Mouse (Mus musculus): Measurements from ENCODE around the gene Efna1.
A peak's percentile ranks its signal among the peaks of the same experiment; 100 is the strongest.

Efna1 gene

GRCm38 (mm10) chr3:89251365-89251895, 29.5 kb downstream of the Efna1 start:
- Histone ChIP-seq H3K36me3 (ENCODE audit: insufficient read depth, low read length) (peaks cover 24% of the 10 kb centered on the region), H3K4me1 (replicated peaks; ENCODE audit: low read depth, low read length) (peaks cover 80% of the 10 kb centered on the region), H3K27me3 (ENCODE audit: insufficient read depth, low read length) (no peaks in the 10 kb centered on the region), H3K4me3 (replicated peaks; ENCODE audit: low read length) (peak overlapping the region; percentile 66), H3K9me3 (ENCODE audit: low read length) (no peaks in the 10 kb centered on the region)
- no peak for TF ChIP-seq POU5F1 (IDR thresholded peaks at IDR 0.05; ENCODE audit: borderline replicate concordance, low read length)
- TF ChIP-seq NANOG (IDR thresholded peaks at IDR 0.05; ENCODE audit: borderline replicate concordance, low read length) = no peak
- no peak for TF ChIP-seq CTCF (conservative IDR thresholded peaks at IDR 0.05; ENCODE audit: low read length)

- Histone ChIP-seq H3K9me3 (ENCODE audit: low read length) (no peaks in the 10 kb centered on the region), H3K4me1 (replicated peaks; ENCODE audit: low read depth, low read length) (peaks cover 81% of the 10 kb centered on the region), H3K36me3 (ENCODE audit: insufficient read depth, low read length) (peaks cover 24% of the 10 kb centered on the region), H3K4me3 (replicated peaks; ENCODE audit: low read length) (peak overlapping the region; percentile 66; the same call in 1 of the 2 replicates), H3K27me3 (ENCODE audit: insufficient read depth, low read length) (peaks cover 4% of the 10 kb centered on the region)
- TF ChIP-seq CTCF (conservative IDR thresholded peaks at IDR 0.05; ENCODE audit: low read length) (peak; percentile 32), POU5F1 (IDR thresholded peaks at IDR 0.05; ENCODE audit: borderline replicate concordance, low read length) (no peak)
These were observed 30.4 kb downstream of the Efna1 start for GRCm38 (mm10) chr3:89250435-89251040.

- peaks cover 24% of the 10 kb centered on the region for H3K36me3 ChIP-seq (ENCODE audit: insufficient read depth, low read length)
- TF ChIP-seq NANOG (IDR thresholded peaks at IDR 0.05; ENCODE audit: borderline replicate concordance, low read length) = no peak
- no peak for TF ChIP-seq CTCF (conservative IDR thresholded peaks at IDR 0.05; ENCODE audit: low read length)
- no peak for TF ChIP-seq POU5F1 (IDR thresholded peaks at IDR 0.05; ENCODE audit: borderline replicate concordance, low read length)
- H3K27me3 ChIP-seq (ENCODE audit: insufficient read depth, low read length) = peaks cover 26% of the 10 kb centered on the region
- no peaks in the 10 kb centered on the region for H3K9me3 ChIP-seq (ENCODE audit: low read length)
- peaks cover 83% of the 10 kb centered on the region for H3K4me1 ChIP-seq (replicated peaks; ENCODE audit: low read depth, low read length)
- peak overlapping the region; percentile 90 for H3K4me3 ChIP-seq (replicated peaks; ENCODE audit: low read length)
These were observed 33.5 kb downstream of the Efna1 start for GRCm38 (mm10) chr3:89247466-89247865.

GRCm38 (mm10) chr3:89246261-89247100, 34.5 kb downstream of the Efna1 start, which contains the start of gene Trim46:
Trim46 (minus strand) TSS chr3:89246309.
- Histone ChIP-seq H3K36me3 (ENCODE audit: insufficient read depth, low read length) (peaks cover 24% of the 10 kb centered on the region), H3K4me3 (replicated peaks; ENCODE audit: low read length) (peak within 1 kb of the TSS; percentile 90), H3K27me3 (ENCODE audit: insufficient read depth, low read length) (peaks cover 32% of the 10 kb centered on the region), H3K4me1 (replicated peaks; ENCODE audit: low read depth, low read length) (peaks cover 73% of the 10 kb centered on the region), H3K9me3 (ENCODE audit: low read length) (no peaks in the 10 kb centered on the region)
- TF ChIP-seq CTCF (conservative IDR thresholded peaks at IDR 0.05; ENCODE audit: low read length) = peak; percentile 86
- no peak for TF ChIP-seq POU5F1 (IDR thresholded peaks at IDR 0.05; ENCODE audit: borderline replicate concordance, low read length)
- no peak for TF ChIP-seq NANOG (IDR thresholded peaks at IDR 0.05; ENCODE audit: borderline replicate concordance, low read length)

GRCm38 (mm10) chr3:89245688-89246171, 35.2 kb downstream of the Efna1 start, which contains the start of gene Krtcap2:
Krtcap2 (plus strand) TSS chr3:89245966.
- no peaks in the 10 kb centered on the region for H3K9me3 ChIP-seq (ENCODE audit: low read length)
- TF ChIP-seq NANOG (IDR thresholded peaks at IDR 0.05; ENCODE audit: borderline replicate concordance, low read length) (no peak), CTCF (conservative IDR thresholded peaks at IDR 0.05; ENCODE audit: low read length) (no peak), POU5F1 (IDR thresholded peaks at IDR 0.05; ENCODE audit: borderline replicate concordance, low read length) (no peak)

GRCm38 (mm10) chr3:89244982-89245687, 35.8 kb downstream of the Efna1 start:
- Histone ChIP-seq H3K9me3 (ENCODE audit: low read length) (no peaks in the 10 kb centered on the region), H3K27me3 (ENCODE audit: insufficient read depth, low read length) (peaks cover 35% of the 10 kb centered on the region), H3K36me3 (ENCODE audit: insufficient read depth, low read length) (peaks cover 24% of the 10 kb centered on the region), H3K4me1 (replicated peaks; ENCODE audit: low read depth, low read length) (peaks cover 59% of the 10 kb centered on the region), H3K4me3 (replicated peaks; ENCODE audit: low read length) (peak overlapping the region; percentile 90)
- TF ChIP-seq NANOG (IDR thresholded peaks at IDR 0.05; ENCODE audit: borderline replicate concordance, low read length) (no peak), POU5F1 (IDR thresholded peaks at IDR 0.05; ENCODE audit: borderline replicate concordance, low read length) (no peak), CTCF (conservative IDR thresholded peaks at IDR 0.05; ENCODE audit: low read length) (no peak)

More at GRCm38 (mm10) chr3:89245688-89246171, 35.2 kb downstream of the Efna1 start, which contains the start of gene Krtcap2:
- Histone ChIP-seq H3K36me3 (ENCODE audit: insufficient read depth, low read length) (peaks cover 24% of the 10 kb centered on the region), H3K4me3 (replicated peaks; ENCODE audit: low read length) (peak within 1 kb of the TSS; percentile 90), H3K27me3 (ENCODE audit: insufficient read depth, low read length) (peaks cover 35% of the 10 kb centered on the region), H3K4me1 (replicated peaks; ENCODE audit: low read depth, low read length) (peaks cover 65% of the 10 kb centered on the region)

GRCm38 (mm10) chr3:89244158-89244981, 36.6 kb downstream of the Efna1 start:
- Histone ChIP-seq H3K27me3 (ENCODE audit: insufficient read depth, low read length) (peaks cover 42% of the 10 kb centered on the region), H3K4me1 (replicated peaks; ENCODE audit: low read depth, low read length) (peaks cover 52% of the 10 kb centered on the region), H3K4me3 (replicated peaks; ENCODE audit: low read length) (peak overlapping the region; percentile 65), H3K9me3 (ENCODE audit: low read length) (no peaks in the 10 kb centered on the region), H3K36me3 (ENCODE audit: insufficient read depth, low read length) (peaks cover 20% of the 10 kb centered on the region)
- no peak for TF ChIP-seq POU5F1 (IDR thresholded peaks at IDR 0.05; ENCODE audit: borderline replicate concordance, low read length)
